Mouse (Mus musculus) brain, embryonic 14.5 days (tissue): ENCODE measurements at regions not wholly inside any gene's neighbourhood (a gene's known extent, or its start where the extent isn't known, plus 50 kb on each side); places are given as distances from the start of the nearest gene placed in this dataset.

Experiments used
- DNase-seq: peaks from one replicate; pipeline ENCODE4 v3.0.0-alpha.2; 2011; ENCODE audit warnings: low read depth
- CTCF ChIP-seq: fragments of 200-500 bp; IDR thresholded peaks from 2 replicates; pipeline ENCODE4 v1.5.1; 2012; ENCODE audit warnings: inconsistent platforms, mild to moderate bottlenecking, moderate library complexity, borderline replicate concordance; ENCODE audit not compliant: insufficient read depth, insufficient read length; ENCODE audit errors: extremely low read depth
- POLR2A ChIP-seq: fragments of 200-500 bp; IDR thresholded peaks from 2 replicates; pipeline ENCODE4 v1.6.1; 2012; ENCODE audit warnings: mild to moderate bottlenecking, inconsistent platforms, borderline replicate concordance; ENCODE audit not compliant: poor library complexity, insufficient read depth, insufficient read length, severe bottlenecking; ENCODE audit errors: extremely low read depth

DNA sequence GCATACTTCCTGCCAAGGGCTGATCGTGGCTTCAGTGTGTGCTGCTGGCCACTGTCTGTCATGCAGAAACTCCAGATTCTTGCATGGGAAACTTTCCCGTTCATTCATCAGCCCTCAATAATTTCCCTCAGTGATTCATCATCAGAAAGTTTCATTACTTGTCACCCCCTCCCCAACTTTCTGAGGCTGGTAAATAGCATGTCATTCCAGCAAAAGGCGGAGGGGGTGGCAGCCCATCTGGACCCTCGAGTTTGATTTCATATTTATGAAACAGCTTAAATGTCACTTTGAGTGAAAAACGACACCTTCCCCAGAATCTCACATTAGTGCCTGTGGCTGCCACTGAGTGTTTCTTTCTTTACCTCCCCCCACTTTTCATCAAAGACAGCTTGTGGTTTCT is 415.5 kb downstream of the Igsf11 start:
- TF ChIP-seq POLR2A, result no peak
- TF ChIP-seq CTCF, result no peak
- peak; percentile 39 for DNase-seq

DNA sequence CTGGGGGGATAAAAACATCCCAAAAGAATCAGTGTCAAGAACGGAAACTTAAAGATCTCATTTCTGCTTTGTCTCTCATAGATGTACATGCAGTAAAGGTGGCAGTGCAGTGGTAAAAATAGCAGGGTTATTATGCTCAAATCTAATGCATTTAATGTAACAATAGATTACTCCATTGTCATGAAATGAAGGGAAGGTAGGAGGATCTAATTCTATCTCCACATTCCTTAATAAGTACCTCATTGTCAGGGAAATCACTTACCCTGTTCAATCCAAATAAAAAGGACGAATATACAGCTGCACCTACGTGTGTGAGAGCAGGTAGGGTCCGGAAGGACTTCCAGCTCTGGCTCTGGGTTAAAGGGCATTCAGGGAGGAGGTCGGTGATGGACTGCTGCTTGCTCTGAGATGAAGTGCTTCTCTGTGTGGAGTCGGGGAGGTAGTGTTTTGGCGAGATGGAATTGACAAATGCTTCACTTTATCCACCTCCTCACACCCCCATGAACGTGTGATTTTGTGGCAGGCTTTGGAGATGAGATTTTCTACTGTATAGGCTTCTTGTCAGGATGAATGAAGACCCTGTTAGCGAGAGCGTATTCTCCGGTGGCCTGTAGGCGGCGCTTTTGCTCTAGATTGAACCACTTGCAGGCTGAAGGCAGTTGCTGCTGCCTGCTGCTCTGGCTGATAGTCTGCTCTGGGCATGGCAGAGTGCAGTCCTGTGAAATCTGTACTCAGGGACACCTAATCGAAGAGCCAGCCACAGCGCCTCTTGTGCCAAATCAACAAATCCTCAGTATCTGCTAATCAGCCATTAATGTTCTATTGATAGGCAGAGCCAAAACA is 424.5 kb downstream of the Igsf11 start:
- peak; percentile 87 for TF ChIP-seq CTCF
- no peak for TF ChIP-seq POLR2A
- DNase-seq, result peak; percentile 94

DNA sequence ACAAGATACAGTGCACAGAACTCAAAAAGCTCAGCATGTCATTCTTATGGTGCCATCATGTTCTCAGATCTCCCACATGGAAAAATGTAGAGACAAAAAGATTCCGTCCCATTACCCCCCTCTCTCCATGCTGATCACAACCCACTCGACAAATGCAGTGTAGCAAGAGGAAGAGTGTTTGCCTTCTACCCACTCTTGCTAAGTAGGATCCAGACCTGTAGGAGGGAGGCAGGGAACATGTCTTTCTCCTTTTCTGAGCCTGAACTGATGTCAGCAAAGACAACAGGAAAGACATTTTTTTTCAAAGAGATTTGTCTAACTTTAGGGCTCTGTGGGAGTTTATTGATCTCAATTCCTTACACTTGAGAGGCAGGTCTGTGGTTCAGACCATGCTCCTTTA is 433.2 kb downstream of the Igsf11 start:
- TF ChIP-seq CTCF (no peak), POLR2A (no peak)
- no peak for DNase-seq

DNA sequence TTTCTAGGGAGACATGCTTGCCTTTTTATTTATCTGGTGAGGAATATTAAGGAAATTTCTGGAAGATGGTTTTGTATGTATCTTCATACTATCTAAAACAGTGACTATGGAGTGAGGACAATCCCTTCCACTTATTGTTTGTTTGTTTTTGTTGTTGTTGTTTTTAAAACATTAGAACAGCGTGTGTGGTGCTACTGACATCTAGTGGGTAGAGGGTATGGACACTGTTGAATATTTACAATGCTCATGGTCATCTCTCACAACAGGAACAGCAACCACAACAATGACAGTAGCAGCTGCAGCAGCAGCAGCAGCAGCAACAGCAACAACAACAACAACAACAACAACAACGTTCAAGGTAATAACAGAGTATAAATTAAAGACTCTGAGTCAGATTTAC is 471.2 kb downstream of the Igsf11 start:
- TF ChIP-seq POLR2A, result no peak
- no peak for TF ChIP-seq CTCF
- no peak for DNase-seq

DNA sequence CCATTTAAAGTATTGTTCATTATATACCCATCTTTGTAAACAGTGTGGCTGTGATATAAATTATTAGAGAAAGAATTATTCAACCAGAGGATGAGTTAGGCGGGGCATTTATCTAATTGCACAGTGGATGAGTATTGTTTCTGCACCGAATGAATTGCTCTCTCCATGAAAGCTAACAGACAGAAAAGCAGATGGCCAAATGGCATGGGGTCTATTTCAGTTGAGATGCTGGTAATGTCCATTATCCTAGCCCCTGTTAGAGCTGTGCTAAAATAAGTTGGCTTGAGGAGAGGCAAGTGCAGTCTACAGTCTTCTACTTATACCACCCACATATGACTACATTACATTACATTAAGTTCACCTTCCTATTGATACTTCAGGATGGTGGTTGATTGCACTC is 475.8 kb downstream of the Igsf11 start:
- DNase-seq, result no peak
- TF ChIP-seq POLR2A (no peak), CTCF (no peak)

DNA sequence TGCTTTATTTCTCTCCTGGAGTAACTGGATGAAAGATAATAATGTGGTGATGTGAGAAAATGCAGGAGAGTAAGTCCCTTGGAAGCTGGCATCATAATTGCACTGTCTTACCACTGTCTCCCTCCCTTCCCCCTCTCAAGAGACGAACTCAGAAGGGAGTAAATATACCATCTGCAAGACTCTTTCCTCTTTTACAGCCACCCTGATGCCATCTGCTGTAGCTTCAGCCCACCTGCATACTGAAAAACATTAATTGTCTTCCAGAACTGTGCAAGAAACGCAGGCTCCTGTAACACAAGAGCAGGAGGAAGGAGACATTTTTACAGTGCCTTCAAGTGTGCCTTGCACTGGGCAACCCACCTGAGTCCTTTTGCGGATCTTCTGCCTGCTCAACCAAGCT is 482.1 kb downstream of the Igsf11 start:
- DNase-seq, result peak; percentile 45
- TF ChIP-seq POLR2A (no peak), CTCF (no peak)

DNA sequence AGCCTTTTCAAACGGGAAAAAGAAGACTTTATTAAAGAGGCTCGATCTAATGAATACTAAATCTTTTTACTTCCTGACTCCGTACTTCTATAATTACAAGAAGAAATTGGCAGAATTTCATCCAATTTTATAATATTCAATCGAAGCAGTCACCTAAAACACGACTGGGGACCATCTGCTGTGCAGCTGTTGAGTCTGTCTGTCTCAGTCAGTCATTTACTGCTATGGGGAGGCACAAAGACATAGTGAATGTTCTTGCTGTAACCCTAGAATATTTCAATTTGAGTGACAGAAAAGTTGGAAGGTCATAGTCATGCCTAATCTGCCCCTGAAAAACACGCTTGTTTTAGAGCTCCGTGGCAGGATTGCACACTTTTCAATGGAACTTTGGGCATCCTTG is 487.5 kb downstream of the Igsf11 start:
- TF ChIP-seq CTCF (no peak), POLR2A (no peak)
- peak; percentile 21 for DNase-seq

DNA sequence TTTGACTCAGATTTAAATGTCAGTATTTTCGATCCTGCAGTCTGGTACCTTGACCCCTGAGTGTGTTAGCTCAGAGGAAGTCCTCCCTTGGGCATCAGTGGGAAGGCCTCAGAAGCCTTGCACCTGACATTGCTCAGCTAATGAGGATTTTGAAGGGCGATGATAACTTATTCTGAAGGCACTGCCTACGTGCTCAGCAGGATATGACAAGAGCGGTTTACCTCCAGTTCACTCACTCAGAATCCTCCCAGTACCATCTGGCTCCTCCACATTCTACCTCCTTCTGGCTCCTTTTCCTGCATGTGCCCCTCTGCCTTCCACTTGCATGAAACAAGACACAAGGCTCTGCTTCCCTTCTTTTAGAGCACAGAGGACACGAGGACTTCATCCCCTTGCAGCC is 497.5 kb downstream of the Igsf11 start:
- TF ChIP-seq CTCF (no peak), POLR2A (no peak)
- DNase-seq, result peak; percentile 50

DNA sequence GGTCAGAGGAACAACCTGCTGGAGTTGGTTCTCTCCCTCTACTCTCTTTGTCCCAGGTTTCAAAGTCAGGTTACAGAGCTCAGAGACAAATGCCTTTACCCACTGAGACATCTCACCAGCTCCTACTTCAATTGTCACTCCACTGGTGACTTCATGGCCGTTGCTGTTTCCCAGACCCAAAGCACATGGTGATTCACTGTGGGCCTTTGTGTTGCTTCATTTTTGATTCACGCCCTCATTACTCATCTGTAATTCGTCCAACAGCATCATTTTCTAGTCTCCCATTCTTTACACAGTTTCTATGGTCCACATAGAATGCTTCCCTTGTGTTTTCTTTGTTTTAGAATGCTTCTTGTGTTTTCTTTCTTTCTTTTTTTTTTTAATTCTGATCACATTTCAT is 498.2 kb downstream of the Igsf11 start:
- TF ChIP-seq CTCF (no peak), POLR2A (no peak)
- no peak for DNase-seq

DNA sequence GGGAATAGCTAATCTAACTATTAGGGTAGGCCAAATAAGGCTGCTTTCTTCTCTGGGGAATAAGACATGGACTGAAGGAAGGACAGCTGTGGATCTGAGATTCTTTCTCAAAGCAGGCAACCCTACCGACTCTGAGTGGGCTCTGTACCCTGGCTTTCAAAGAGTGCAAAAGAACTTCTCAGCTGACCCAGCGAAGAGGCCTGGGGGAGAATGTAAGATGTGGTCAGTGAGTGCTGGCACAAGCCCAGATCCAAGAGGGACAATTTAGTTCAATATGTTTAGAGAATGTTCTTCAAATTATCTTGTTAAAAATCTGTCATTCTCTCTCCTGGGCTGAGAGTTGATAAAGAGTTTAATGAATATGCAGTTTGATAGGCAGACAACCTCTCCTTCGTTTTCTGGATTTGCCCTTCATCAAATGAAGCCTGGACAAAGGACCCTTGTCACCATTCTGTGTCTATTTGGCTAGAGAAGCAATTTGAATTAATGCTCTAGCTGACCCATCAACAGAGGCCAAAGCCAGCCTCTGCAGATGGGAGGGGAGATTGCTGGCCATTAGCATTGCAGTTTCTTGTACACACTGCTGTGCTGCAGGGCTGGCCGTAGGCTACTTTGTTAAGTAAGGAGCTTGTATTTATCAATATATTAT is 509.8 kb downstream of the Igsf11 start:
- peak; percentile 81 for DNase-seq
- no peak for TF ChIP-seq CTCF
- TF ChIP-seq POLR2A, result no peak

DNA sequence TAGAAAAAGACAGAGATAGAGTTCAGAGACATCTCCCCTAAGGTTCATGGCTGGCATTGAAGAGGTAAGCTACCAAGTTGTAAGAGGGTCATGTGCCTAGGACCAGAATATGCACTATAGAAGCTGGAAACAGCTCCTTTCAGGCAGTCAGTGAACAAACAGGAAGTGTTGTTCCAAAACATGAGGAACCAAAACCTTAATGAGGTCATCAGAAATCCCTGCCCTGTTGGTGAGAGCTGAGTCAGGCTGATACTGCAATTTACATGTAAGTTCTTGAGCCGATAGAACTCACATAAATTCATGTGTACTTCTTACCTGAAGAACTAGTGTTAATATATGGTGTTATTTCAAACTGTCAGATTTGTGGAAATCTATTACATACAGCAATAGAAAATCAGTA is 539.1 kb downstream of the Igsf11 start:
- no peak for DNase-seq

DNA sequence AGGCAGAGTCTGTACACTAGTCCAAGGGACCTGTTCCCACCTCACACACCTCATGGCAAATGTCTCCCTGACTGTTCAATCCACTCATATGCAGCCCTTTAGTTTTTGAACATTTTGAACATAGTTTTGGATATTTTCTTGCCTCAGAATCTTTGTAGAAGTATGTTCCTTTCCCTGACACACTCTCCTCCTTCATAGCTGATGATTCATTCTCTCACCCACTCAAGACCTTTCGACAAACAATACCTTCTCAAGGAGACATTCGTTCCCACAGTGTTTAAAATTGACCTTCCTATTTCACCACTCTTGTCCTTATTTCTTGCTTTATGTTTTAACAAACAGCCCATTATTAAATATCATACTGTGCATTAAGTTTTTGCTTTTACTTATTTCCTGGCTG is 538.4 kb upstream of the Lsamp start:
- TF ChIP-seq CTCF (no peak), POLR2A (no peak)
- DNase-seq, result no peak

More for the DNA sequence above, 539.1 kb downstream of the Igsf11 start:
- TF ChIP-seq POLR2A, result no peak
- TF ChIP-seq CTCF, result no peak

DNA sequence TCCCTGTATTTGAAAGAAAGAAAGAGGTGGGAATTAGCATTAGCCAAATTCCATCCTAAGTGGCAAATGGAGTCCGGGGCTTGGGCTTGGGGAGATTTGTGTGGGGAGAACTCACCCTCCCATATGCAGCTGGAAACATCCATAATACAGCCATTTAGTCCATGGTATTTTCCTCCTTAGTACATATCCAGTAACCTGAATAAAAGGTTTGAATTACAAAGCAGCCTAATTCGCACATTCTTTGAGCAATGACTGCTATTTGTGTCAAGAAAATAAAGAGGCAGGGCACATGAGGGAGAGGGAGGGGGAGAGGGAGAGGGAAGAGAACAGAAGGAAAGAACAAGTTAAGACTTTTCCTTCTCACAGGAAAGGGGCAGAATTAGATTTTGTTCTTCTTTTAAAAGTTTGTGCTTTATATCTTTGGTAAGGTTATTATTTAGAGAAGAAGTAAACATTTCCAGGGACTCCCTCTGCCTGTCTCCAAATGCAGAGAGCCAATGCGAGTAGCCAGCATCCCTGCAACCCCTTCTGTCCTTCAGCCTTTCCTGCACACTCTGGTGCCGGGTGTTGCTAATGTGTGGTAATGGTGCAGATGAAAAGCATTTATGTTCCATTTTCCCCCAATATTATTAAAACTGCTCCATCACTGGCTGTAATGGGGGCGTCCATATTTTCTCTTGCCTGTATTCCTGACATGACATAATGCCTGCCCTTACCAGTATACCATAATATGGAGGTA is 530.6 kb upstream of the Lsamp start:
- TF ChIP-seq CTCF (no peak), POLR2A (no peak)
- DNase-seq, result peak; percentile 77
